Comparison of ENCODE assay signal across 9 mouse cellular contexts in genomic region chr7:45718331-45718730, GRCm38 (mm10). TPM values are rescaled to one million over a fixed set of nuclear protein-coding genes. Genes with fewer than 3 reads are reported as not detected.
A peak's percentile ranks its signal among the peaks of the same experiment; 100 is the strongest.
DNase-seq lines count a peak whose midpoint lies in the region; ATAC-seq and TF ChIP-seq lines count a peak whose summit lies in the region.
"Had no signal": no experiment of that assay in that cellular context is flagged by ENCODE, and none has a peak within 500 bp of the region (broad histone marks: within the 10 kb centered on the region; RNA-seq: fewer than 3 reads in every experiment).

No protein-coding gene starts in this region.

- dilution Hi-C loops in CH12.LX (cut with MboI; ENCODE audit: extremely low pct_ligation_motif_present, extremely low pct_unique_long_range_greater_than_20kb, low sequenced_read_pairs) = no loop called here

- no peak for TF ChIP-seq CTCF in CH12.LX (conservative IDR thresholded peaks at IDR 0.05 in 1 of 2, IDR thresholded peaks at IDR 0.05 in 1 of 2; ENCODE audit: low read depth in 2 of 2, low read length in 2 of 2)

- peak overlapping the region; percentile 92 for H3K4me2 ChIP-seq in heart, embryonic 12.5 days
- no peak overlapping the region for H3K4me2 ChIP-seq in CH12.LX (ENCODE audit: insufficient read depth, low read depth, poor library complexity, severe bottlenecking)
- peak overlapping the region; percentile 93 for H3K4me2 ChIP-seq in forebrain, embryonic 14.5 days (ENCODE audit: low read length)
- peak overlapping the region; percentile 95 for H3K4me2 ChIP-seq in liver, embryonic 15.5 days

- under 1% methylated on average over 20 of the region's 20 CpGs for WGBS in heart, embryonic 12.5 days
- WGBS in forebrain, embryonic 14.5 days = under 1% methylated on average over 20 of the region's 20 CpGs
- under 1% methylated on average over 20 of the region's 20 CpGs for WGBS in liver, embryonic 15.5 days (ENCODE audit: insufficient replicate concordance)

- peak overlapping the region; percentile 97 for H3K9ac ChIP-seq in heart, embryonic 12.5 days
- H3K9ac ChIP-seq in CH12.LX (ENCODE audit: insufficient read depth, low read depth) = peak overlapping the region; percentile 98
- H3K9ac ChIP-seq in forebrain, embryonic 14.5 days (ENCODE audit: low read length) = peak overlapping the region; percentile 98
- peak overlapping the region; percentile 91 for H3K9ac ChIP-seq in liver, embryonic 15.5 days

- H3K79me2 ChIP-seq in CH12.LX (replicated peaks; ENCODE audit: control insufficient read depth, extremely low read depth, insufficient read depth, poor library complexity, severe bottlenecking) = peaks cover 47% of the 10 kb centered on the region

- H3K9me3 ChIP-seq in heart, embryonic 12.5 days (replicated peaks) = no peaks in the 10 kb centered on the region
- no peaks in the 10 kb centered on the region for H3K9me3 ChIP-seq in CH12.LX (replicated peaks; ENCODE audit: low read length)
- H3K9me3 ChIP-seq in forebrain, embryonic 14.5 days (replicated peaks; ENCODE audit: control insufficient read depth, low read length) = no peaks in the 10 kb centered on the region
- H3K9me3 ChIP-seq in liver, embryonic 15.5 days (replicated peaks) = no peaks in the 10 kb centered on the region

- peak overlapping the region; percentile 95 for H3K4me3 ChIP-seq in heart, embryonic 12.5 days
- H3K4me3 ChIP-seq in CH12.LX (replicated peaks in 1 of 3; ENCODE audit: low read depth in 2 of 3, low read length in 2 of 3, poor library complexity in 1 of 3) = peak overlapping the region; percentile 95 to 100 (median 97)
- H3K4me3 ChIP-seq in forebrain, embryonic 14.5 days (ENCODE audit: low read depth, low read length) = peak overlapping the region; percentile 96
- H3K4me3 ChIP-seq in liver, embryonic 15.5 days (replicated peaks) = peak overlapping the region; percentile 90

- DNase-seq in heart, adult 11 months = no peak
- DNase-seq in CH12.LX (ENCODE audit: extremely low read depth) = no peak
- DNase-seq in forebrain, embryonic 14.5 days (ENCODE audit: low spot score) = peak; percentile 27
- no peak for DNase-seq in kidney, postnatal 10 days
- DNase-seq in cerebellum, adult 18-20 months = no peak

- no peaks in the 10 kb centered on the region for H3K27me3 ChIP-seq in heart, embryonic 12.5 days (replicated peaks)
- H3K27me3 ChIP-seq in CH12.LX (replicated peaks) = no peaks in the 10 kb centered on the region
- H3K27me3 ChIP-seq in forebrain, embryonic 14.5 days (replicated peaks; ENCODE audit: control insufficient read depth, insufficient read depth, low read length) = no peaks in the 10 kb centered on the region
- no peaks in the 10 kb centered on the region for H3K27me3 ChIP-seq in liver, embryonic 15.5 days

- H3K36me3 ChIP-seq in heart, embryonic 12.5 days = peaks cover 47% of the 10 kb centered on the region
- peaks cover 46 to 64% of the 10 kb centered on the region in 2 experiments for H3K36me3 ChIP-seq in CH12.LX (replicated peaks in 1 of 2; ENCODE audit: control insufficient read depth in 1 of 2, insufficient read depth in 1 of 2, low read length in 1 of 2)
- peaks cover 47% of the 10 kb centered on the region for H3K36me3 ChIP-seq in forebrain, embryonic 14.5 days (ENCODE audit: control insufficient read depth, insufficient read depth, low read length)
- peaks cover 48% of the 10 kb centered on the region for H3K36me3 ChIP-seq in liver, embryonic 15.5 days (replicated peaks)

- in situ Hi-C loops in CH12.LX (cut with MboI; ENCODE audit: low pct_ligation_motif_present, low pct_unique_long_range_greater_than_20kb, low sequenced_read_pairs) = no loop called here

- no peak for TF ChIP-seq POLR2A in CH12.LX (IDR thresholded peaks at IDR 0.05; ENCODE audit: low read depth, low read length)

- TF ChIP-seq RAD21 in CH12.LX (IDR thresholded peaks at IDR 0.05; ENCODE audit: low read depth, low read length) = no peak

- peak overlapping the region; percentile 89 for H3K27ac ChIP-seq in heart, embryonic 12.5 days (ENCODE audit: poor library complexity, severe bottlenecking)
- peak overlapping the region; percentile 79 for H3K27ac ChIP-seq in CH12.LX (ENCODE audit: insufficient read depth, low read depth)
- H3K27ac ChIP-seq in forebrain, embryonic 14.5 days (ENCODE audit: low read depth, low read length) = peak overlapping the region; percentile 89
- peak overlapping the region; percentile 75 for H3K27ac ChIP-seq in liver, embryonic 15.5 days (replicated peaks)

- H3K4me1 ChIP-seq in heart, embryonic 12.5 days (replicated peaks) = peaks cover 46% of the 10 kb centered on the region
- peaks cover 7 to 44% of the 10 kb centered on the region in 2 experiments; a peak in 3 of 4 replicates for H3K4me1 ChIP-seq in CH12.LX (ENCODE audit: control insufficient read depth in 1 of 2, insufficient read depth in 2 of 2)
- H3K4me1 ChIP-seq in forebrain, embryonic 14.5 days (ENCODE audit: control insufficient read depth, insufficient read depth, low read length) = peaks cover 30% of the 10 kb centered on the region
- peaks cover 64% of the 10 kb centered on the region for H3K4me1 ChIP-seq in liver, embryonic 15.5 days (replicated peaks)

- ATAC-seq in heart, embryonic 12.5 days (ENCODE audit: insufficient number of reproducible peaks, low FRiP score) = no peak
- no peak for ATAC-seq in forebrain, embryonic 14.5 days
- no peak for ATAC-seq in liver, embryonic 15.5 days (ENCODE audit: insufficient read depth)
- no peak for ATAC-seq in monocyte, adult 5-6 weeks (replicated peaks; ENCODE audit: insufficient number of reproducible peaks, low FRiP score, low TSS enrichment, poor library complexity, severe bottlenecking)

- no peak for TF ChIP-seq EP300 in CH12.LX (IDR thresholded peaks at IDR 0.05; ENCODE audit: low read length)

TF ChIP-seq in CH12.LX, 34 proteins besides CTCF, POLR2A, EP300 and RAD21:
- no peak for TF ChIP-seq CHD2 (IDR thresholded peaks at IDR 0.05; ENCODE audit: low read length)
- no peak for TF ChIP-seq E2F4 (IDR thresholded peaks at IDR 0.05; ENCODE audit: insufficient replicate concordance, low read depth, low read length)
- no peak for TF ChIP-seq ZC3H11A (IDR thresholded peaks at IDR 0.05; ENCODE audit: low read depth, low read length)
- TF ChIP-seq MAX (IDR thresholded peaks at IDR 0.05; ENCODE audit: low read length) = peak; percentile 1; the same call in 1 of the 2 replicates
- TF ChIP-seq ELF1 (IDR thresholded peaks at IDR 0.05; ENCODE audit: low read depth, low read length) = no peak
- no peak for TF ChIP-seq HCFC1 (IDR thresholded peaks at IDR 0.05; ENCODE audit: low read depth, low read length)
- no peak for TF ChIP-seq TCF12 (IDR thresholded peaks at IDR 0.05; ENCODE audit: low read depth, low read length)
- 0 out of 2 replicates have a peak, but pooled peaks have one; percentile 8 for TF ChIP-seq ZMIZ1 (IDR thresholded peaks at IDR 0.05; ENCODE audit: low read depth, low read length)
TF ChIP-seq in CH12.LX: peak in this region for 2.

RNA-seq across cellular contexts. Expression of gene Sphk2, which starts 0.5 kb away (rescaled TPM):
- polyA plus RNA-seq in heart, embryonic 12.5 days (2016; fragmentation: Nextera tagmentation; extraction: Ambion mirVana) = 18.5 and 20.0 TPM in 2 replicates
- total RNA-seq in CH12.LX (2012; rRNA removed) (16.6 and 19.2 TPM in 2 replicates), CH12.LX (2014; rRNA removed) (7.3 and 9.4 TPM in 2 replicates)
- polyA plus RNA-seq in CH12.LX (2012; ENCODE audit: insufficient read length, low read depth) = 21.8 and 22.4 TPM in 2 replicates
- 16.3 and 19.7 TPM in 2 replicates for polyA plus RNA-seq in forebrain, embryonic 14.5 days (2014; fragmentation: Nextera tagmentation; extraction: Ambion mirVana)
- 10.4 and 13.3 TPM in 2 replicates for polyA plus RNA-seq in liver, embryonic 15.5 days (2015; fragmentation: Nextera tagmentation; extraction: Ambion mirVana)
- 11.0 to 15.9 TPM (median 11.5 TPM) in 3 replicates for total RNA-seq in monocyte, adult 5-6 weeks (2017)

RNA-seq across cellular contexts. Expression of gene Fam83e, which starts 2.7 kb away (rescaled TPM):
- 0.29 and 0.33 TPM in 2 replicates for polyA plus RNA-seq in heart, embryonic 12.5 days (2016; fragmentation: Nextera tagmentation; extraction: Ambion mirVana)
- total RNA-seq in CH12.LX (2012; rRNA removed) (1.3 and 1.4 TPM in 2 replicates), CH12.LX (2014; rRNA removed) (0.13 and 0.39 TPM in 2 replicates)
- polyA plus RNA-seq in CH12.LX (2012; ENCODE audit: insufficient read length, low read depth) = 0.40 and 0.74 TPM in 2 replicates
- polyA plus RNA-seq in forebrain, embryonic 14.5 days (2014; fragmentation: Nextera tagmentation; extraction: Ambion mirVana) = 0.11 and 0.15 TPM in 2 replicates
- polyA plus RNA-seq in liver, embryonic 15.5 days (2015; fragmentation: Nextera tagmentation; extraction: Ambion mirVana) = 0.30 and 0.33 TPM in 2 replicates
- total RNA-seq in monocyte, adult 5-6 weeks (2017) = 0.78 to 1.4 TPM in 2 of 3 replicates, not detected in the other

RNA-seq across cellular contexts. Expression of gene Rpl18, which starts 3.1 kb away (rescaled TPM):
- polyA plus RNA-seq in heart, embryonic 12.5 days (2016; fragmentation: Nextera tagmentation; extraction: Ambion mirVana) = 603 and 625 TPM in 2 replicates
- total RNA-seq in CH12.LX (2012; rRNA removed) (3,614 and 3,766 TPM in 2 replicates), CH12.LX (2014; rRNA removed) (3,153 and 3,204 TPM in 2 replicates)
- 2,393 and 2,438 TPM in 2 replicates for polyA plus RNA-seq in CH12.LX (2012; ENCODE audit: insufficient read length, low read depth)
- 727 and 966 TPM in 2 replicates for polyA plus RNA-seq in forebrain, embryonic 14.5 days (2014; fragmentation: Nextera tagmentation; extraction: Ambion mirVana)
- polyA plus RNA-seq in liver, embryonic 15.5 days (2015; fragmentation: Nextera tagmentation; extraction: Ambion mirVana) = 533 and 542 TPM in 2 replicates
- total RNA-seq in monocyte, adult 5-6 weeks (2017) = 966 to 1,078 TPM (median 1,028 TPM) in 3 replicates

RNA-seq across cellular contexts. Expression of gene Spaca4, which starts 7.3 kb away (rescaled TPM):
- not detected in 2 replicates for polyA plus RNA-seq in heart, embryonic 12.5 days (2016; fragmentation: Nextera tagmentation; extraction: Ambion mirVana)
- 0.21 TPM in 1 of 2 replicates, not detected in the other for total RNA-seq in CH12.LX (2012; rRNA removed)
- not detected in 2 replicates for total RNA-seq in CH12.LX (2014; rRNA removed)
- polyA plus RNA-seq in CH12.LX (2012; ENCODE audit: insufficient read length, low read depth) = 0.35 TPM in 1 of 2 replicates, not detected in the other
- polyA plus RNA-seq in forebrain, embryonic 14.5 days (2014; fragmentation: Nextera tagmentation; extraction: Ambion mirVana) = not detected in 2 replicates
- polyA plus RNA-seq in liver, embryonic 15.5 days (2015; fragmentation: Nextera tagmentation; extraction: Ambion mirVana) = not detected in 2 replicates
- total RNA-seq in monocyte, adult 5-6 weeks (2017) = not detected in 3 replicates
- total RNA-seq: gastrocnemius, postnatal 10 days had no signal

RNA-seq across cellular contexts. Expression of gene Dbp, which starts 13.4 kb away (rescaled TPM):
- polyA plus RNA-seq in heart, embryonic 12.5 days (2016; fragmentation: Nextera tagmentation; extraction: Ambion mirVana) = 4.1 and 5.3 TPM in 2 replicates
- 7.9 and 8.5 TPM in 2 replicates for total RNA-seq in CH12.LX (2012; rRNA removed)
- total RNA-seq in CH12.LX (2014; rRNA removed) = 11.0 and 12.4 TPM in 2 replicates
- polyA plus RNA-seq in CH12.LX (2012; ENCODE audit: insufficient read length, low read depth) = 7.2 and 10.4 TPM in 2 replicates
- polyA plus RNA-seq in forebrain, embryonic 14.5 days (2014; fragmentation: Nextera tagmentation; extraction: Ambion mirVana) = 3.6 and 3.7 TPM in 2 replicates
- 0.46 and 0.85 TPM in 2 replicates for polyA plus RNA-seq in liver, embryonic 15.5 days (2015; fragmentation: Nextera tagmentation; extraction: Ambion mirVana)
- 4.3 to 13.1 TPM (median 4.5 TPM) in 3 replicates for total RNA-seq in monocyte, adult 5-6 weeks (2017)
